Mouse (Mus musculus): ENCODE measurements around the gene Pak3.

DNA sequence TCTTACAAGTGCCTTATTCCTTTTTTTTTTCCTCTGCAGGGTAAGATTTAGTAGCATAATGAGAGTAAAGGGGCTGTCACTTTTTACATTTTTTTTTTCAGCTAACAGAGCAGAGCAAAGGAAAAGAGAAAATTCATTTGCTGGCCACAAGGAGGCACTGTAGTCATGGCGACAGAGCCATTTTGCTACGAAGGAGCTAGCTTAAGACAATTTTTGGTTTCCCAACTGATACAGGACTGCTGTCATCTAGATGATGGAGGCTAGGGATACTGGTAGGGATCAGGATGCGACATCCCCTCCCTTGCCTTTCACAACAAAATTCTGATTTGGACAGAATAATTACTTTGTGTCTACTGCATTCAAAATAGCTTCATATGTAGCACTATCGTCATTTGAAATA is 217.6 kb downstream of the Pak3 start:
- TF ChIP-seq TAL1 (IDR thresholded peaks at IDR 0.05; ENCODE audit: low read length): no peak
- TF ChIP-seq GATA1 (IDR thresholded peaks at IDR 0.05; ENCODE audit: low read length): no peak

Data from erythroblast, embryonic 14.5 days (primary cell).